Mouse (Mus musculus): ENCODE results near the gene Slit3. TPM values are rescaled to one million over a fixed set of nuclear protein-coding genes. Genes with fewer than 3 reads are reported as not detected.

The Slit3 gene
- total RNA-seq (2021), result 1 to 10 TPM; 7.9 to 9.0 TPM
- long read RNA-seq, experiment 1, partial matches to known transcripts, result 2 of 3 reads
- long read RNA-seq, experiment 1, other reads (novel, unspliced or antisense), result 1 of 3 reads
- long read RNA-seq, experiment 2, partial matches to known transcripts, result 2 of 2 reads
- long read RNA-seq, experiment 2, other reads (novel, unspliced or antisense), result 0 of 2 reads

GRCm38 (mm10) chr11:35120894-35121610 lies at the start of gene Slit3:
TSS of gene Slit3 (plus strand) at chr11:35121224.
- DNase-seq (ENCODE audit: low spot score), result peak; percentile 60

GRCm38 (mm10) chr11:35071451-35071850 lies 49.6 kb upstream of the Slit3 start:
- no peak for DNase-seq (ENCODE audit: low spot score)

GRCm38 (mm10) chr11:35075411-35075810 lies 45.6 kb upstream of the Slit3 start:
- DNase-seq (ENCODE audit: low spot score), result no peak

GRCm38 (mm10) chr11:35080451-35081125 lies 40.4 kb upstream of the Slit3 start:
- DNase-seq (ENCODE audit: low spot score), result no peak

- DNase-seq (ENCODE audit: low spot score), result no peak
Measured at GRCm38 (mm10) chr11:35082297-35082696, 38.7 kb upstream of the Slit3 start.

GRCm38 (mm10) chr11:35083049-35083448 lies 38.0 kb upstream of the Slit3 start:
- DNase-seq (ENCODE audit: low spot score), result no peak

- no peak for DNase-seq (ENCODE audit: low spot score)
Measured at GRCm38 (mm10) chr11:35085351-35085750, 35.7 kb upstream of the Slit3 start.

GRCm38 (mm10) chr11:35086029-35086428 lies 35.0 kb upstream of the Slit3 start:
- DNase-seq (ENCODE audit: low spot score), result no peak

- DNase-seq (ENCODE audit: low spot score), result no peak
Measured at GRCm38 (mm10) chr11:35087454-35087853, 33.6 kb upstream of the Slit3 start.

- no peak for DNase-seq (ENCODE audit: low spot score)
Measured at GRCm38 (mm10) chr11:35088136-35088535, 32.9 kb upstream of the Slit3 start.

- no peak for DNase-seq (ENCODE audit: low spot score)
Measured at GRCm38 (mm10) chr11:35090629-35091335, 30.2 kb upstream of the Slit3 start.

- DNase-seq (ENCODE audit: low spot score), result no peak
Measured at GRCm38 (mm10) chr11:35096538-35096937, 24.5 kb upstream of the Slit3 start.

- DNase-seq (ENCODE audit: low spot score), result no peak
Measured at GRCm38 (mm10) chr11:35109781-35110180, 11.2 kb upstream of the Slit3 start.

GRCm38 (mm10) chr11:35110784-35111183 lies 10.2 kb upstream of the Slit3 start:
- DNase-seq (ENCODE audit: low spot score), result no peak

GRCm38 (mm10) chr11:35113290-35113689 lies 7.7 kb upstream of the Slit3 start:
- DNase-seq (ENCODE audit: low spot score), result no peak

- no peak for DNase-seq (ENCODE audit: low spot score)
Measured at GRCm38 (mm10) chr11:35116436-35116835, 4.6 kb upstream of the Slit3 start.

- DNase-seq (ENCODE audit: low spot score), result no peak
Measured at GRCm38 (mm10) chr11:35117871-35118270, 3.2 kb upstream of the Slit3 start.

GRCm38 (mm10) chr11:35118731-35119130 lies 2.3 kb upstream of the Slit3 start:
- no peak for DNase-seq (ENCODE audit: low spot score)

GRCm38 (mm10) chr11:35119360-35119759 lies 1.7 kb upstream of the Slit3 start:
- DNase-seq (ENCODE audit: low spot score), result peak; percentile 73

- DNase-seq (ENCODE audit: low spot score), result no peak
Measured at GRCm38 (mm10) chr11:35120076-35120475, 948 bp upstream of the Slit3 start.

- DNase-seq (ENCODE audit: low spot score), result no peak
Measured at GRCm38 (mm10) chr11:35121611-35121959, 561 bp downstream of the Slit3 start.

All from gastrocnemius, adult 18-20 months (tissue).